Mouse (Mus musculus): ENCODE measurements at regions not wholly inside any gene's neighbourhood (a gene's known extent, or its start where the extent isn't known, plus 50 kb on each side); places are given as distances from the start of the nearest gene placed in this dataset.

DNA sequence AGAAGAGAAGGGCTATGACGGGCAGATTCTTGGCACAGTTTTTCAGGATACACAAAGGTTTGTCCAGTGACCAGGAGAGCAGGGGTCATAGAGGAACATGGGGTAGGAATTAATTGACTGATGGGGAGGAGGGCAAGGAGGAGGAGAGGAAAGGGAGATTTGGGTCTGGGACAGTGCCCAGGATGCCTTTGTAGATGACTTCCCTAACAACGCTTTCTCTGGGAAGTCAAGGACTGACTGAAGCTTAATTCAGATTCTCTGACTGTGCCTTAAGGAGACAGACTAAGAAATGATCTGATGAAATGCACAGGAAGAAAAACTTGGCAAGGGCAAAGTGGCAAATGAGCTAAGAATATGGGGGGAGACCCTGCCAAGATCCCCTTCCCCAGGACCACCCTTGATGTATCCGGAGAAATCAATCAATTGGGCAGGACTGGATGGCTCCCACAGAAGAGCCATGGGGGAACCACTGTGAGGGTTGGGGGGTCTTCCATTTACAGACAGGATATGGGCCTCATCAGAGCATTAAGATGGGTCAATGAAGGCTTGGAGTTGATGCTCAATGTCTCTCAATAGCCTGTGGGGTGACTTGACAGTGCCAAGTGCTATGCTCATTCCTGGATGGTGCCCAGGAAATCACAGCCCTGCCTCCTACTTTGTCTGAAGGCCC is 227.6 kb upstream of the Tnc start:
- Histone ChIP-seq H3K4me2 (ENCODE audit: low read depth) (no peak overlapping the region), H3K36me3 (ENCODE audit: insufficient read depth) (no peaks in the 10 kb centered on the region), H3K27ac (ENCODE audit: low read depth, low read length) (no peak overlapping the region), H3K4me3 (ENCODE audit: low read depth, low read length) (no peak overlapping the region), H3K9ac (no peak overlapping the region), H3K9me3 (ENCODE audit: low read length) (no peaks in the 10 kb centered on the region), H3K4me1 (ENCODE audit: insufficient read depth) (no peaks in the 10 kb centered on the region), H3K27me3 (ENCODE audit: insufficient read depth, low read length) (no peaks in the 10 kb centered on the region)
- TF ChIP-seq CTCF (IDR thresholded peaks at IDR 0.05; ENCODE audit: low read depth) = no peak
- ATAC-seq (peak; percentile 58), DNase-seq (no peak)
- 55% methylated on average over 3 of the region's 3 CpGs for WGBS

DNA sequence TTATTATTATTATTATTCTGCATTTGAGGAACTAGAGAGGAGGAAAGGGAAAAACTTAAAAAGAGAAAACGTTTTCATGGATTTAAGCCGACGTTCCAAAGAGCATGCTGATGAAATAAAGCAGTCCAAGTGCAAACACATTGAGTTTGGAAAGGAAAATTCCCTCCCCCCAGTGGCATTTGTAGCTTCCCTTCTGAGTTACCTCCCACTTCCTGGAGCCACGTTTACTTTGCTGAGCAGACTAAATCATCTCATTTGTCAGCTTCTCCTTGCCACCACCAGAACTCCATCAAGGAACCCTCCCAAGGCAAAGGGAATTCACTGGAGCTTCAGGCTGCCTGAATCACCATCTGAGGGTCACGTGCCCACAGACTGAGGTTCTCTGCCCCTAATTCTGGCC is 223.0 kb upstream of the Tnc start:
- Histone ChIP-seq H3K4me3 (ENCODE audit: low read depth, low read length) (no peak overlapping the region), H3K27ac (ENCODE audit: low read depth, low read length) (no peak overlapping the region), H3K9me3 (ENCODE audit: low read length) (no peaks in the 10 kb centered on the region), H3K36me3 (ENCODE audit: insufficient read depth) (no peaks in the 10 kb centered on the region), H3K27me3 (ENCODE audit: insufficient read depth, low read length) (no peaks in the 10 kb centered on the region), H3K9ac (no peak overlapping the region), H3K4me2 (ENCODE audit: low read depth) (no peak overlapping the region), H3K4me1 (ENCODE audit: insufficient read depth) (no peaks in the 10 kb centered on the region)
- 66% methylated on average over 5 of the region's 5 CpGs for WGBS
- no peak for DNase-seq
- no peak for ATAC-seq
- no peak for TF ChIP-seq CTCF (IDR thresholded peaks at IDR 0.05; ENCODE audit: low read depth)

DNA sequence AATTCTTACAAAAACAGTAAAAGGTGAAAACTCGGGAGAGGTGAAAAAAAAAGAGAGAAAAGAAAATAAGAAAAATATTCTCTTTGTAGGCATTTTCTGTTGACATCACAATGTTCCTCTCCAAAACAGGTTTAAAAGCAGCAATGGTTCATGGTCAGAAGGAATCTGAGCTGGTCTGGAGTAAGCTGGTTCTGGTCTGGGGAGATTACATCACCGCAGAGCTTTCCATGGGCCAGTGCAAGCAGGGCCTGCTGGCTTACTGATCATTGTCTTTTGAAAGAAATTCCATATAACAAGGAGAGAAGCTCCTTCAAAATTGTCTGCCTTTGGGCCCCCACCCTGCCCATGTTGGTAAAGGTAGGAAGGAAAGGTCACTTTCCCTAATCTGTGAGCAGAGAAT is 222.3 kb upstream of the Tnc start:
- WGBS = 83% methylated on average over 2 of the region's 2 CpGs
- Histone ChIP-seq H3K9ac (no peak overlapping the region), H3K4me1 (ENCODE audit: insufficient read depth) (no peaks in the 10 kb centered on the region), H3K4me3 (ENCODE audit: low read depth, low read length) (no peak overlapping the region), H3K27ac (ENCODE audit: low read depth, low read length) (no peak overlapping the region), H3K27me3 (ENCODE audit: insufficient read depth, low read length) (no peaks in the 10 kb centered on the region), H3K9me3 (ENCODE audit: low read length) (no peaks in the 10 kb centered on the region), H3K36me3 (ENCODE audit: insufficient read depth) (no peaks in the 10 kb centered on the region), H3K4me2 (ENCODE audit: low read depth) (no peak overlapping the region)
- TF ChIP-seq CTCF (IDR thresholded peaks at IDR 0.05; ENCODE audit: low read depth) = no peak
- DNase-seq (no peak), ATAC-seq (no peak)

DNA sequence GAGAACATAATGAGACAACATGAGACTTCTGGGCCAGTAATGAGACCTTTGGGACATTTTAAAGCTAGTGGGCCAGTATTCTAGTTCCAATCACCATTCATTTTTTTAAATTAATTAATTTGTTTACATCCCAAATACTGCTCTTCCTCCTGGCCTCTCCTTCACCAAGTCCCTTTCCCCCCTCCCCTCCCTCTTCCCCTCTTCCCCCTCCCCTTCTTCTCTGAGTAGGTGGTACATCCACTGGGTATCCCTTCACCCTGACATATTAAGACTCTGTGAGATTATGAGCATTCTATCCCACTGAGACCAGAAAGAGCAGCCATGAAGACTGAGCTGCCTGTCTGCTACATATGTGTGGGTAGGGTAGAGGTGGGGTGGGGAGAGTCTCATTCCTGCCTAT is 213.7 kb upstream of the Tnc start:
- ATAC-seq = no peak
- no peak for TF ChIP-seq CTCF (IDR thresholded peaks at IDR 0.05; ENCODE audit: low read depth)

DNA sequence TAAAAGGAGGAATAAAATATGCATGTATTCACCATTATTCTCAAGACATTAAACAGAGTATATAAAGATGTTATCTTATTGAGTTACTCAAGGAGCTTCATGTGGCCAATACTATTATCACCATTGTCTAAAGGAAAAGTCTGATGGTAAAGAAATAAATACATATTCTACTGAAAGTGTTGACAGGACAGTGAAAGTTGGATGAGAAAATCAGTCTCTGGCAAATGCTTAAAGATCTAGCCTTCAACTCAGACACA is 213.3 kb upstream of the Tnc start:
- no peaks in the 10 kb centered on the region for H3K9me3 ChIP-seq (ENCODE audit: low read length)
- H3K4me1 ChIP-seq (ENCODE audit: insufficient read depth) = no peaks in the 10 kb centered on the region
- DNase-seq (no peak), ATAC-seq (no peak)
- H3K4me3 ChIP-seq (ENCODE audit: low read depth, low read length) = no peak overlapping the region
- no peak overlapping the region for H3K4me2 ChIP-seq (ENCODE audit: low read depth)
- no peaks in the 10 kb centered on the region for H3K27me3 ChIP-seq (ENCODE audit: insufficient read depth, low read length)
- no peak overlapping the region for H3K27ac ChIP-seq (ENCODE audit: low read depth, low read length)
- no peaks in the 10 kb centered on the region for H3K36me3 ChIP-seq (ENCODE audit: insufficient read depth)
- H3K9ac ChIP-seq = no peak overlapping the region
- TF ChIP-seq CTCF (IDR thresholded peaks at IDR 0.05; ENCODE audit: low read depth) = no peak

More for the DNA sequence above, 213.7 kb upstream of the Tnc start:
- no peak overlapping the region for H3K9ac ChIP-seq
- no peak overlapping the region for H3K27ac ChIP-seq (ENCODE audit: low read depth, low read length)
- no peak overlapping the region for H3K4me3 ChIP-seq (ENCODE audit: low read depth, low read length)
- H3K36me3 ChIP-seq (ENCODE audit: insufficient read depth) = no peaks in the 10 kb centered on the region
- no peak for DNase-seq
- H3K27me3 ChIP-seq (ENCODE audit: insufficient read depth, low read length) = no peaks in the 10 kb centered on the region
- H3K4me1 ChIP-seq (ENCODE audit: insufficient read depth) = no peaks in the 10 kb centered on the region
- no peaks in the 10 kb centered on the region for H3K9me3 ChIP-seq (ENCODE audit: low read length)
- H3K4me2 ChIP-seq (ENCODE audit: low read depth) = no peak overlapping the region

DNA sequence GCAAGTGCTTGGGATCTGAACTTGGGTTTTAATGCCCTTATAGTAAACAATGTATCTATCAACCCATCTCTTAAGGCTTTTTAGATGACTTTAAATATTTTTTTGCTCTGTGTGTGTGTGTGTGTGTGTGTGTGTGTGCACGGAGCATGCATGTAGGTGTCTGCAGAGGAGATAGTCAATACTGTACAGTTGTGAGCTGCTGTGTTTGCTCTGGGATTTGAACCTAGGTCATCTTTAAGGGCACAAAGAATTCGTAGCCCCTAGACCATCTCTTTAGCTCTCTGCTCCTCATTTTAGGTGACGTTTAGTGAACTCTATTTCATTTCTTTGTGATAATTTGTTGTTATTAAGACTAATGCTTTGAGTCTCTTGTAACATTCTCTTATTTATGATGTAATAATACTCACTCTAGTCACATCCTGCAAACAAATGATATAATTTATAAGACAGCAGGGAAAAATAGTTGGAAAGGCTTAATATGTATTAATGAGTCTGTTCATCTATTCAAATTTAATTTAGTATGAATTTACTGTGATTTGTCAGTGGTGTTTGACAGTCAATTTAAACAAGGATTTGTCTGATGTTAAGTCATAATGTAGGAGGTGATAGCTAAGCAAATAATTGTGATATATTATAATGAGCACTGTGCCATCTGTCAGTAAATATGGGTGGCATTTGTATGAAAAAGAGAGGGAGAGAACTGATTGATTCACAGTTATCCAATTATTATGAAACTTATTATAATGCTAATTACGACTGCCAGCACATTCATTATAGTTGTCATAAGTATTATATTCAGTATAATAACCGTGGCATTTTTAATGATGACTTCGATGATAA is 212.8 kb upstream of the Tnc start:
- H3K27me3 ChIP-seq (ENCODE audit: insufficient read depth, low read length) = no peaks in the 10 kb centered on the region
- no peaks in the 10 kb centered on the region for H3K4me1 ChIP-seq (ENCODE audit: insufficient read depth)
- no peaks in the 10 kb centered on the region for H3K9me3 ChIP-seq (ENCODE audit: low read length)
- no peak for DNase-seq
- H3K4me3 ChIP-seq (ENCODE audit: low read depth, low read length) = no peak overlapping the region
- WGBS = 50% methylated on average over 6 of the region's 6 CpGs
- H3K27ac ChIP-seq (ENCODE audit: low read depth, low read length) = no peak overlapping the region
- peak; percentile 76; the same call in 1 of the 2 replicates for ATAC-seq
- no peak overlapping the region for H3K4me2 ChIP-seq (ENCODE audit: low read depth)
- no peaks in the 10 kb centered on the region for H3K36me3 ChIP-seq (ENCODE audit: insufficient read depth)
- H3K9ac ChIP-seq = no peak overlapping the region
- TF ChIP-seq CTCF (IDR thresholded peaks at IDR 0.05; ENCODE audit: low read depth) = no peak

DNA sequence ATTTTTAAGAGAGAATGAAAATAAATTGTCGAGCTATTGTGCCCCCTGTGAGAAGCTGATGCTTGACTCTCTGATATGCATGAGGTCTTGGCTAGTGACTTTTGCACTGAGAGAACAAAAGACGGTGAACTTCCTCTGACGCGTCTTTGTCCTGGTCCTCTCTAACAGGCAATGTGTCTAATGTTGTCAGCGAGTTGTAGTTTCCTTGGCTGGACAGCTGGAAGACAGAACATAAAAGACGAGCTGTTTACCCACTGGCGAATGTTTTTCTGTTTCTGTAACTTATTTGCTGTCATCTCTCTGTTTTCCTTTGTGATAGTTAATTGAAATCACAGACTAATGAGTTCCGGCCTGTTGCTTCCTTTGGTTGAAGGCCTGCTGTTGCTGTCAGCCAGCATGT is 208.4 kb upstream of the Tnc start:
- 64% methylated on average over 8 of the region's 8 CpGs for WGBS
- Histone ChIP-seq H3K27me3 (ENCODE audit: insufficient read depth, low read length) (no peaks in the 10 kb centered on the region), H3K9me3 (ENCODE audit: low read length) (no peaks in the 10 kb centered on the region), H3K27ac (ENCODE audit: low read depth, low read length) (no peak overlapping the region), H3K36me3 (ENCODE audit: insufficient read depth) (no peaks in the 10 kb centered on the region), H3K4me3 (ENCODE audit: low read depth, low read length) (no peak overlapping the region), H3K4me1 (ENCODE audit: insufficient read depth) (no peaks in the 10 kb centered on the region), H3K9ac (no peak overlapping the region), H3K4me2 (ENCODE audit: low read depth) (no peak overlapping the region)
- no peak for TF ChIP-seq CTCF (IDR thresholded peaks at IDR 0.05; ENCODE audit: low read depth)
- ATAC-seq (no peak), DNase-seq (no peak)
